Mouse (Mus musculus) layer of hippocampus, adult 8-10 months (tissue): Measurements from ENCODE around the gene Rapgef1. TPM values are rescaled to one million over a fixed set of nuclear protein-coding genes. Genes with fewer than 3 reads are reported as not detected.
A peak's percentile ranks its signal among the peaks of the same experiment; 100 is the strongest.
"Not testable (repeated sequence)": the region's sequence is repeated elsewhere in the genome, so short reads cannot be mapped to it uniquely, and the experiment has no call there.

Experiments
- DNase-seq, 2 experiments: peaks; one replicate each; pipeline ENCODE4 v3.0.0; 2022; ENCODE audit warnings: low spot score in 2 of 2
- total RNA-seq, 4 experiments: library from RNA; stranded (reverse); gene quantifications; 2 replicates each; pipeline ENCODE4 v1.2.4; 2022

Rapgef1 gene
- total RNA-seq, 4 experiments from 2014 or later: 78.8 to 94.5 (median 89.3) TPM

GRCm38 (mm10) chr2:29703104-29704081 is 83.9 kb downstream of the Rapgef1 start:
- DNase-seq: no peak

- DNase-seq: no peak
Observed at GRCm38 (mm10) chr2:29705493-29705892, 86.0 kb downstream of the Rapgef1 start.

- no peak for DNase-seq
Observed at GRCm38 (mm10) chr2:29706726-29707620, 87.5 kb downstream of the Rapgef1 start.

- DNase-seq: no peak
Observed at GRCm38 (mm10) chr2:29707731-29708130, 88.2 kb downstream of the Rapgef1 start.

- DNase-seq: not testable (repeated sequence)
Observed at GRCm38 (mm10) chr2:29708209-29708608, 88.7 kb downstream of the Rapgef1 start.

GRCm38 (mm10) chr2:29711038-29711437 is 91.5 kb downstream of the Rapgef1 start:
- DNase-seq: no peak

GRCm38 (mm10) chr2:29711877-29712276 is 92.4 kb downstream of the Rapgef1 start:
- DNase-seq: no peak

- no peak for DNase-seq
Observed at GRCm38 (mm10) chr2:29713501-29713900, 94.0 kb downstream of the Rapgef1 start.

- DNase-seq: peak in 1 of 2 experiments; percentile 33
Observed at GRCm38 (mm10) chr2:29714127-29714526, 94.6 kb downstream of the Rapgef1 start.

GRCm38 (mm10) chr2:29716143-29716542 is 96.6 kb downstream of the Rapgef1 start:
- DNase-seq: no peak

- DNase-seq: no peak
Observed at GRCm38 (mm10) chr2:29716691-29717090, 97.2 kb downstream of the Rapgef1 start.

GRCm38 (mm10) chr2:29718581-29718980 is 99.1 kb downstream of the Rapgef1 start:
- no peak for DNase-seq

GRCm38 (mm10) chr2:29723132-29723531 is 103.6 kb downstream of the Rapgef1 start:
- DNase-seq: no peak

- DNase-seq: no peak
Observed at GRCm38 (mm10) chr2:29724664-29725365, 105.3 kb downstream of the Rapgef1 start.

GRCm38 (mm10) chr2:29729500-29729899 is 110.0 kb downstream of the Rapgef1 start:
- no peak for DNase-seq

- DNase-seq: no peak
Observed at GRCm38 (mm10) chr2:29731545-29731944, 112.0 kb downstream of the Rapgef1 start.

- DNase-seq: no peak
Observed at GRCm38 (mm10) chr2:29732559-29732958, 113.0 kb downstream of the Rapgef1 start.

GRCm38 (mm10) chr2:29733348-29733747 is 113.8 kb downstream of the Rapgef1 start:
- DNase-seq: no peak

GRCm38 (mm10) chr2:29735708-29736107 is 116.2 kb downstream of the Rapgef1 start:
- no peak for DNase-seq

- DNase-seq: no peak
Observed at GRCm38 (mm10) chr2:29737209-29737925, 117.8 kb downstream of the Rapgef1 start.

- DNase-seq: no peak
Observed at GRCm38 (mm10) chr2:29738799-29739198, 119.3 kb downstream of the Rapgef1 start.
